Mouse (Mus musculus) CD8-positive naive resting alpha-beta T cell, adult 2 months (primary cell): ENCODE measurements around the gene Rfesd.

Experiments
- DNase-seq, 2 experiments: peaks; one replicate each; pipeline ENCODE4 v3.0.0; 2022; ENCODE audit warnings: low read depth in 2 of 2, low spot score in 2 of 2

Gene Rfesd

GRCm38 (mm10) chr13:75981901-75982300, 36.6 kb downstream of the Rfesd start:
- no peak for DNase-seq

- no peak for DNase-seq
Observed at GRCm38 (mm10) chr13:75976649-75977048, 41.9 kb downstream of the Rfesd start.

GRCm38 (mm10) chr13:75976218-75976617, 42.3 kb downstream of the Rfesd start:
- DNase-seq: no peak

GRCm38 (mm10) chr13:75975629-75976028, 42.9 kb downstream of the Rfesd start:
- no peak for DNase-seq

- DNase-seq: no peak
Observed at GRCm38 (mm10) chr13:75974481-75974880, 44.0 kb downstream of the Rfesd start.

GRCm38 (mm10) chr13:75966850-75967249, 51.7 kb downstream of the Rfesd start, which contains the start of gene Spata9:
TSS of gene Spata9 (plus strand) at chr13:75967150.
- no peak for DNase-seq

- no peak for DNase-seq
Observed at GRCm38 (mm10) chr13:75955357-75955992, 63.0 kb downstream of the Rfesd start.
